Mouse (Mus musculus) testis, adult 2 months (tissue): ENCODE data around the gene Zc3h12a. TPM values are rescaled to one million over a fixed set of nuclear protein-coding genes. Genes with fewer than 3 reads are reported as not detected.

ENCODE experiments used
- H3K27ac ChIP-seq: fragments of 200-500 bp; 2 replicates; pipeline ENCODE4 v1.5.1; 2012; ENCODE audit warnings: low read depth, low read length; ENCODE audit not compliant: control insufficient read depth, insufficient read depth
- H3K27me3 ChIP-seq: fragments of 200-500 bp; 2 replicates; pipeline ENCODE4 v1.6.1; 2012; ENCODE audit warnings: mild to moderate bottlenecking, low read length, moderate library complexity; ENCODE audit not compliant: control insufficient read depth, insufficient read depth
- H3K36me3 ChIP-seq: fragments of 200-500 bp; 2 replicates; pipeline ENCODE4 v1.6.1; 2012; ENCODE audit warnings: mild to moderate bottlenecking, low read length; ENCODE audit not compliant: control insufficient read depth, insufficient read depth
- H3K4me1 ChIP-seq: fragments of 200-500 bp; 2 replicates; pipeline ENCODE4 v1.6.1; 2012; ENCODE audit warnings: low read length; ENCODE audit not compliant: control insufficient read depth, insufficient read depth
- H3K4me3 ChIP-seq: fragments of 200-500 bp; 2 replicates; pipeline ENCODE4 v1.5.1; 2012; ENCODE audit warnings: low read depth, mild to moderate bottlenecking, low read length, moderate library complexity, mixed read lengths; ENCODE audit not compliant: control insufficient read depth
- CTCF ChIP-seq: fragments of 200-500 bp; IDR thresholded peaks from 2 replicates; pipeline ENCODE4 v1.5.1; 2012; ENCODE audit warnings: low read depth, mild to moderate bottlenecking, inconsistent platforms, low read length, moderate library complexity; ENCODE audit not compliant: control insufficient read depth, insufficient read depth, insufficient replicate concordance
- POLR2A ChIP-seq: fragments of 200-500 bp; IDR thresholded peaks from 2 replicates; pipeline ENCODE4 v1.6.1; 2012; ENCODE audit warnings: low read depth, mild to moderate bottlenecking, inconsistent platforms, low read length, moderate library complexity; ENCODE audit not compliant: control insufficient read depth
- polyA plus RNA-seq: library from polyadenylated mRNA; depleted of rRNA; stranded (reverse); fragments of >200 nt; gene quantifications from 2 replicates; pipeline ENCODE4 v1.2.3, GENCODE M21; 2012; rRNA removed

Gene Zc3h12a
- polyA plus RNA-seq: 1.4 and 2.3 TPM in 2 replicates

DNA sequence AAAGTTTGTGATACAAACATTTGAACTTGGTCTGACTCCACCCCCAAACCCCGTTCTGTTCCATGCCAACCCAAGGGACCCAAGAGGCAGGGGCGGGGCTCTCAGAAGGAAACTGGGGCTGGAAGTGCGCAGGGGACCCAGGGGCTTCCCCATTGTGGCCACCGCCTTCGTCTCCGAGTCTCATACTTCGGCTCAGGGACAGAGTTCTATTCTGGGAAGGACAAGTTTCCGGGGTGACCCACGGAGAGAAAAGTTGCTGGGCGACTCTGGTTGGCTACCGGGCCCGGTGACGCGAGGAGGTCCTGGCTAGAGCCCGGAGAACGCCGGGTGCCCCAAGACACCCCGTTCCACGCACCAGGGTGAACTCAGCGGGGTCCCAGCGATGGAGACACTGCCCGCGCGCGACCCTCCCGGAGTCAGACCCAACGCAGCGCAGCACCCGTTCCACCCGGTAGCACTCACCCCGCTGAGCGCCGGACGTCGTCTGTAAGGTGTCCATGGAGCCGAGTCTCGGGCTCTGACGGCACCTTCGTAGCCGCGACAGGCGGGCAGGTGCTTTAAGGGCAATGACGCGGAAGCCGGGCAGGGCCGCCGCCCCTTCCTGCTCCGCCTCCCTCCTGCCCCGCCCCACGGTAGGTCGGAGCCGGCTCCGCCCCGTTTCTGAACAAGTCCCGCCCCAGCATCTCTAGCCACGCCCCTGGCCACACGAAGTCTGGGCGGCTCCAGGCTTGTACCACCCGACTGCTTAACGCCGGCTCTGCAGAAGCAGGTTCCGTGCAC lies at the start of gene Zc3h12a:
Gene Zc3h12a (minus strand): TSS at position 536 of the 780 bp plus-strand sequence.
- TF ChIP-seq CTCF (no peak), POLR2A (peak; percentile 38)
- Histone ChIP-seq H3K4me1 (peaks cover 16% of the 10 kb centered on the region), H3K4me3 (peak within 1 kb of the TSS; percentile 94), H3K27ac (peak within 1 kb of the TSS; percentile 80), H3K27me3 (no peaks in the 10 kb centered on the region), H3K36me3 (no peaks in the 10 kb centered on the region)

DNA sequence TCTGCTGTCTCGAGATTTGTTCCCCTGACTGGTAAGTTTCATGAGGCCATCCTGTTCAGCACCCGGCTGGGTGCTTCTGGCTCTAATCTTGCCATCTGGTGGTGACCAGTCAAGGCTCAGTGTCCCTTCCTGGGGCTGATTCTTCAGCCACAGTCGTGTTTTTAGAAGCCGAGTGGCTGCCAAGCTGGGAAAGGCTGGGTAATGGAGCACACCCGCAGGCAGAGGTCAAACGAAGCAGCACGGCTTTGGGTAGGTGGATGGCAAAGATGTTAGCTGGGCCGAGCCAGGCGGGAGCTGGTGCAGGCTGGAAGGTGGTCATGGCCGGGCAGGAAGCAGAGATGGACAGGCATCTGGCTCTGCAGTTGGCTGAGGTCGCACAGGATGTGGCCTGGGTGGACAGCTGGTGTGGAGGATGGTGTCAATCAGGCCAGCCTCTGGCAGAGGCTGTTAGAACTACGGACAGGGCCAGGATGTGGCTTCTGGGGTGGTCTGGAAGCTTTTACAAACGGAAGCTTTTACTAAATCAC lies 49.1 kb upstream of the Zc3h12a start:
- Histone ChIP-seq H3K27me3 (no peaks in the 10 kb centered on the region), H3K36me3 (no peaks in the 10 kb centered on the region), H3K27ac (no peak overlapping the region), H3K4me1 (no peaks in the 10 kb centered on the region), H3K4me3 (no peak overlapping the region)
- TF ChIP-seq POLR2A: no peak
- TF ChIP-seq CTCF: no peak

DNA sequence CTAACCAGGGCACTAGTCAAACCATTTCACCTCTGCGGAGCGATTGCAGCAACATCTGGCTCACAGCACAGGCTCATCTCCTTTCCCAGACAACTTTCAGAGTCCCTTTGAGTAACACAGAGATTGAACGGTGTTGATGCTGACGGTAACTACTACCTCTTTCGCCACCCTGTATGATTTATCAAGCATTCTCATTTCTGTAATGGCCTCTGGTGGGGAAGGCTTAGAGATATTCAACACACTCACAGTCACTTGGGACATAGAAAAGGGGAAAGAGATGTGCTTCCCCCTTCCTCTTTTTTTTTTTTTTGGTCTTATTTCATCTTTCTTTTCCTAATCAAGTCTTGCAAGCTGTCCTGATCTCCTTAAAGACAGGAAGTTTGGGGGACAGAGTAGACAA lies 48.5 kb upstream of the Zc3h12a start:
- Histone ChIP-seq H3K27me3 (no peaks in the 10 kb centered on the region), H3K27ac (no peak overlapping the region), H3K4me1 (no peaks in the 10 kb centered on the region), H3K36me3 (no peaks in the 10 kb centered on the region), H3K4me3 (no peak overlapping the region)
- TF ChIP-seq POLR2A: no peak
- no peak for TF ChIP-seq CTCF

DNA sequence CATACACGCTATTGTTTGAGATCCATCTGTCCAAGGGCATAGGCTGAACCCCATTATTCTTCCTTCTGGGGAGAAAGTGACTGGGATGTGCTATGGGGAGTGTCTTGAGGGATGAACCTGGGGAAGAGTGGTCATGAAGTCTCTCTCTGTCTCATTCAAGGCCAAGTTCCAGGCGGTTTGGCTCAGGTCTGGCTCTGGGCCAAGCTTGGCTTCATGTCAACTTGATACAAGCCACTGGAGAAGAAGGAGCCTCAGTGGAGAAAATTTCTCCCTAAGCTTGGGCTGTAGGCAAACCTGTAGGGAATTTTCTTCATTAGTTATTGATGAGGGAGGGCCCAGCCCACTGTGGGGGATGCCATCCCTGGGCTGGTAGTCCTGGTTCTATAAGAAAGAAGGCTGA lies 48.0 kb upstream of the Zc3h12a start:
- no peaks in the 10 kb centered on the region for H3K4me1 ChIP-seq
- H3K4me3 ChIP-seq: no peak overlapping the region
- no peak overlapping the region for H3K27ac ChIP-seq
- no peaks in the 10 kb centered on the region for H3K36me3 ChIP-seq
- no peaks in the 10 kb centered on the region for H3K27me3 ChIP-seq
- TF ChIP-seq CTCF: no peak
- TF ChIP-seq POLR2A: no peak

DNA sequence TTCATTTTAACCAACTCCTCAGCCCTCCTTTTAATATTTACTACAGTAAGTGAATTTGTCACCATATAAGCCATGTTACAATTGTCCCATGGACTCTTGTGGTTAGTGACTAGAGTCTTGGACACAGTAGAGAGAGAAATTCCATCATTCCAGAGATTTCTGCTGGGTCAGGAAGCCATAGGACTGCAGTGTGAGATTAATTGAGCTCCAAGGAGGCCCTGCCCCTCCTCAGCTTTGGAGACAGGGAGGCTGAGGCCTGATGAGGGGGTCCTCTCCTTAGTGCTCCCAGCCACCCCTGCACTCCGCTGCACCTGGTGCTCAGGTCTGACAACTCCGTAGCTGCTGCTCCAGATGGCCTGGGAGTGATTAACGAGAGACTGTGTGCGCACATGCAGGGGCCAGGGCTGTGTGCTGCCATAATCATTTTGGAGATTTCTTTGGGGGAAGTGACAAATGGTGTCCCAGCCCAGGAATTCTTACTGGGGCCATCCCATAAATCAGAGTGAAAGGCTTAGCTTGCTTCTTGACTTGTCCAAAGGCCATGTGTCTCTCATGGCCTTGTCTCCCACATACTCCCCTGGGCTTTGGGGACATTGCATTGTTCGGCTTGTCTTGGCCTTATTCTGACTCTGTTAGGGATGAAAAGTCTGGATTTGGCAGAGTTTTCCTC lies 47.0 kb upstream of the Zc3h12a start:
- Histone ChIP-seq H3K27ac (no peak overlapping the region), H3K27me3 (no peaks in the 10 kb centered on the region), H3K4me3 (no peak overlapping the region), H3K36me3 (no peaks in the 10 kb centered on the region), H3K4me1 (no peaks in the 10 kb centered on the region)
- TF ChIP-seq POLR2A (no peak), CTCF (no peak)

DNA sequence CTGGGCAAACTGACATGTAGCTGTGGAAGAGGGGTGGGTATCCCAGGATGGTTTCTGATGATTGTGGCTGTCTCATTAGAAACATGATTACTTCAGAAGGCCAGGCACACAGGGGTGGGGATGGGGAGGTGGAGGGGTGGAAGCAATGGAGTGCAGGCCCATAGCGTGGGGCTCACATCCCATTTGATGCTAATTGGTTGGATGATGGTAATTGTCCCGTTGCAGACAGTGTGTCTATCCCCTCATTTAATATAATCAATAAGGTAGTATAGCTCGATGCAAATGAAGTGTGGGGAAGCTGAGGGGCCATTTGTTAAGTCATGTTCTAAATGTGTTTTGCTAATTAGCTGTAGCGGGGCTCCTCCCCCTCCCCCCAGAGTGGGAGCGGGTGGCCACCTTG lies 45.5 kb upstream of the Zc3h12a start:
- no peaks in the 10 kb centered on the region for H3K36me3 ChIP-seq
- TF ChIP-seq POLR2A (no peak), CTCF (no peak)

DNA sequence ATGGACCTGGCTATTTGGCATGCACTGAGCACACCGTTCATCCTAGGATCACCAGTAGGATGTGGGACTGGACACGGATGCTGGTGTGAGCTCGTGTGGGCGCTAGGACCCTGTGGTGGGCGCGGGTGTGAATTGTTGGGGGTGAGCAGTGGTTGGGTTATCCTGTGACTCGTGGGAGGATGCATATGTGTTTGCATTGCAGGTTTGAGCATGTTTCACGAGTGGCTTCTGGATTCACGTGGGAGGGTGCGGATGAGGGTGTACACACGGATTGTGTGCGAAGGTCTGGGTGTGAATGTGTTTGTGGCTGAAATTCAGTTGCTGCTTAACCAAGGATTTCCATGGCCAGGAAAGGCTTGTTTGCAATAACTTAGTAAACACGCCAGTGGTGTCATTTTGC lies 45.1 kb upstream of the Zc3h12a start:
- Histone ChIP-seq H3K4me1 (no peaks in the 10 kb centered on the region), H3K27ac (no peak overlapping the region)

More for the DNA sequence above, 45.5 kb upstream of the Zc3h12a start:
- H3K27me3 ChIP-seq: no peaks in the 10 kb centered on the region
- no peaks in the 10 kb centered on the region for H3K4me1 ChIP-seq
- no peak overlapping the region for H3K27ac ChIP-seq
- H3K4me3 ChIP-seq: no peak overlapping the region

More for the DNA sequence above, 45.1 kb upstream of the Zc3h12a start:
- Histone ChIP-seq H3K4me3 (no peak overlapping the region), H3K27me3 (no peaks in the 10 kb centered on the region), H3K36me3 (no peaks in the 10 kb centered on the region)
- TF ChIP-seq POLR2A (no peak), CTCF (no peak)
